Mouse (Mus musculus) T-cell, adult 2 months (primary cell): ENCODE results near the gene Gm10644.

ENCODE experiments used
- DNase-seq: peaks from one replicate; pipeline ENCODE4 v3.0.0; 2022; ENCODE audit warnings: low spot score

The Gm10644 gene

GRCm38 (mm10) chr8:83980845-83981244 lies 25.8 kb upstream of the Gm10644 start:
- DNase-seq = no peak

DNA sequence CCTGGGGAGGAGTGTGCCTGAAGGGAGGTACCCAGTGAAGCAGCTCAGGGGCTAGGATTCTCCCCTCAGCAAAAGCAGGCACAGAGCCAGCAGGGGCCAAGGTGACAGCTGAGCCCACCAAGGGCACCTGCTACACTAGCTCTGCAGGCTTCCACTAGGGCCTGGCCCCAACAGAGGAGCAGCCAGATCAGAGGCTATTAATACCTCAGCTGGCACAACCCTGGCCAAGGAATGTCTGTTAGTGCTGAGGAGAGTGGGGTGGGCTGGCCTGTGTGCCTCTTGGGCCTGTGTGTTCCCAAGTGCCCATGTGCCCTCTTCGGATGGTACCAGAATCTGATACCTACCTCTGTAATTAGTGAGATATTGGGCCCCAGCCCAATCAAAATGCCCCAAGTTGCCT lies 25.2 kb upstream of the Gm10644 start:
- DNase-seq = no peak

GRCm38 (mm10) chr8:83978200-83978599 lies 23.2 kb upstream of the Gm10644 start:
- no peak for DNase-seq

DNA sequence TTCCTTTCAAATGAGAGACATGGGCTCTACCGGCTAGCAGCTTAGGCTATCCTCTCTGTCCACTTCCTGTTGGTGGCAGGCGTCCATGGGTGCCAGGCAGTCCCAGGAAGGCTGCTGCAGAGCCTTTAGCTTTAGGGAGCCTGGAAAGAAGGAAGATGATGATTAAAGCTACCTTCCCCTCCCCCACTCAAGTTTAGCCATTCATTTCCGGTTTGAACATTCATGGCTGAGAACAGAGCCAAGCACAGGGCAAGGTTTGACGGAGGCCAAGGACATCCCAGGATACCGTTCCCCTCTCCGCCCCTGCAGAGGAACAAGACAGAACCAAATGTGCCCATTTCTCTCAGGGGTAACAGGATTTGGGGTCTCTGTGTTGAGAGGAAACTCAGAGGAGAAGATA lies 22.6 kb upstream of the Gm10644 start:
- DNase-seq = no peak

DNA sequence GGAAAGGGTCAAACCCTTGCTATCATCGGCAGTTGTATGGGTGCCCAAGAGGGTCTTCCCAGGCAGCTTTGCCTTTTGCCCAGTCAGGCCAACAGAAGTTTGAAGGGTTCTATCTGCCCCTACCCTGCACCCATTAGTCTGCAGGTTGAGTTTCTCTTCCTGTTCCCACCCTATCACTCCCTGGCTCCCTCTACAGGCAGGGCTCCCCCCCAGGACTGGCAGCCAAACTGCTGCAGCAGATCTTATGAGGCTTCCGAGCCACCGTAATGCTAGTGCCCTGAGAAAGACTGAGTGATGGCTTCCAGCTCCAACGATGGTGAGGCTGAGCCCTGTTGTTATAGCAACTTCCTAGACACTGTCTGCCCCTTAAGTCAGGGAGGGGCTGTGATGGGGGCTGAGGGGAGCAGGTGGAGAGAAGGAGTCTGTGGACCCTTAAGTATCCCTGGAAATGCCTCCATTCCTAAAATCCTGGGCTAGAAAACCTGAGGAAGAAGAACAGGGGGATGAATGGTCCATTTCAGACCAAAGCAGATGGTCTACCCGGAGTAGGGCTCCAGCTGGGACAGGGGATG lies 21.9 kb upstream of the Gm10644 start:
- peak; percentile 22 for DNase-seq

GRCm38 (mm10) chr8:83976101-83976630 lies 21.2 kb upstream of the Gm10644 start:
- DNase-seq = peak; percentile 63

DNA sequence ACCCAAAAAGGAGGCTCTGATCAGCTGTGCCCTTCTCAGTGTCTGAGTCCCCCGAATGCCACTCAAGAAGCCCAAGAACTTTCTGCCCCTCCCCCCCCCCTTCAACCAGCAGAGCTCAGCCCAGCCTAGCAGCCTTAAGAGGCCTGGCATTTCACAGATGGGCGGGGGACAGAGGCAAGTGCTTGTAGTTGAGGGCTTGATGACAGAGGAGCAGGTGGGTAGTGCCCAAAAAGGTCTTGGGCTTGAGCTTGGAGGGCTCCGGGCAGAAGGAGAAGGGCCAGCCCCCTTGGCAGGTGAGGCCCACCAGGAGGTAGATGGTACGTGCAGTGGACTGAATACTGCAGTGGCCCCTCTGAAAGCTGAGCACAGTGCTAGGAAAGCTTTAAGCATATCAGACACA lies 19.5 kb upstream of the Gm10644 start:
- DNase-seq = no peak

GRCm38 (mm10) chr8:83973161-83974031 lies 18.4 kb upstream of the Gm10644 start:
- DNase-seq = peak; percentile 13

DNA sequence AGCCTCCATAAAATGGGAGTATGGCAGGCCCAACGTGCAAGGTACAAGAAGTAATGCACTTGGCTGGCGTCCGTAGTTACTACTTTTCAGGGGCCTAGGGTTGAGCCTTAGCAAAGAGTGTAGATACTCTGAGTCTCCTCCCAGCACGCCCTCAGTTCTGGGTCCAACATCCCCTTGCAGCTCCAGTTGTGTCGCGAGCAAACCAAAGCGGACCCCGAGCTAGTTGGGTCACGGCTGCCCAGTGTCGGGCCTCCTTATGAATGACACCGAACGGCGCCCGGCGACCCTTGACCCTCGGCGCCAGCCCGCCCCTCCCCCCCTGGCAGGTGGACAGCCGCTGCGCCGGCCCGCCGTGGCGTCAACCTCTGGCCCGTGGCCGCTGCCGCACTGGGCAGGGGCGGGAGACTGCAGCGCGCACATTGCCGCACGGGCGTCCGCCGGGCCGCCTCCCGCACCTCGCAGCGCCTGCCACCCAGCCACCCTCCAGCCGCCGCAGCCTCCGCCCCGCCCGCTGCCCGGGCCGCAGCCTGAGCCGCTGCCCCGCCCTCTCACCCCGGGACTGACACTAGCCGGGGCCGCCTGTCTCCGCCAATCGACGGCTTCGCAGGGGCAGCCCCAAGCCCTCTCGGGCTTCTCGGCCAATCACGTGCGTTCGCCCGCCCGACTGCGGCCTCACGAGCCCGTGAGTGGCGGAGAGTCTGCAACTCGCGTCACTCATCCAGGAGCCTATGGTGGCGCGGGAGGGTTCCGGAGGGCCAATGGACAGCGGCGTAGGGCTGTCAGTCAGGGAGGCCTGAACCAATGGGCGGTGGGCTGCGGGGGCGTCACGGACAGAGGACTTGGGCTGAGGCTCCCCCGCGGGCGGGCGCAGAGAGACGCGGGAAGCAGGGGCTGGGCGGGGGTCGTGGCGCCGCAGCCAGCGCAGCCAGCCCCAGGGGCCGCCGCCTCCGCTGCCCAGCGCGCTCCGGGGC lies 17.4 kb upstream of the Gm10644 start, which contains the start of gene Prkaca:
Gene Prkaca (plus strand): TSS at position 844 of the 971 bp plus-strand sequence.
- peak; percentile 98 for DNase-seq

GRCm38 (mm10) chr8:83971661-83972060 lies 16.7 kb upstream of the Gm10644 start:
- no peak for DNase-seq

DNA sequence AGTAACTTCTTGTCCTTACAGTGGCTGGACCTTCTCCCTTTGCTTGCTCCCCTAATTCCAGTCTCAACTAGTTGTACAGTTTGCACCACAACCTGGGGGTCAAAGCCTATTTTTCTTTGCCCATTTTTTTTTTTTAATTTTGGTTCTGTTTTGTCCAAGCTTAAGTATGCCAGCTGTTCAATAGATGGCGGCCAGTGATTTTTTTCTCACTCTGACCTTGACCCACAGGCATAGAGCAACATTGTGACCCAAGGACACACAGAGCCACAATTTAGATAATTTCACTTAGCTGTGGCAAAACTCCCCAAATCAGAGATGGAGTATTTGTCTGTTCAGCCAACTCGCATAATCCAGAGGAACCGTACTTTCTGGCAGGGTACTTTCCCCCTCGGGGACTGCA lies 16.1 kb upstream of the Gm10644 start:
- no peak for DNase-seq

DNA sequence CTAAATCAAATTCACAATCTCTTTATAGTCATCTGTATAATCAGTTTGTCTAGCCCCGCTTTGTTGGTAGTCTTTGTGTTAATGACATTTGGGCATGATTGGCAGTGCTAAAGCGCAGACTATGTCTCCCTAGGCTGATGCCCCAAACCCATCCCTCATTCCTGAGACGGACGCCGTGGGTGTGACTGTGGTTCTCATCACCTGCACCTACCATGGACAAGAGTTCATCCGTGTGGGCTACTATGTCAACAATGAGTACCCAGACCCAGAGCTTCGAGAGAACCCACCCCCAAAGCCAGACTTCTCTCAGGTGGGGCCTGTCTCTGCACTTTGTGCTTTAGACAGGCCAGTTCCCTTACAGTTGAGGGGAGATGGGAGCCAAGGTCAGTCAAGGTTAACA lies 12.7 kb upstream of the Gm10644 start:
- no peak for DNase-seq

DNA sequence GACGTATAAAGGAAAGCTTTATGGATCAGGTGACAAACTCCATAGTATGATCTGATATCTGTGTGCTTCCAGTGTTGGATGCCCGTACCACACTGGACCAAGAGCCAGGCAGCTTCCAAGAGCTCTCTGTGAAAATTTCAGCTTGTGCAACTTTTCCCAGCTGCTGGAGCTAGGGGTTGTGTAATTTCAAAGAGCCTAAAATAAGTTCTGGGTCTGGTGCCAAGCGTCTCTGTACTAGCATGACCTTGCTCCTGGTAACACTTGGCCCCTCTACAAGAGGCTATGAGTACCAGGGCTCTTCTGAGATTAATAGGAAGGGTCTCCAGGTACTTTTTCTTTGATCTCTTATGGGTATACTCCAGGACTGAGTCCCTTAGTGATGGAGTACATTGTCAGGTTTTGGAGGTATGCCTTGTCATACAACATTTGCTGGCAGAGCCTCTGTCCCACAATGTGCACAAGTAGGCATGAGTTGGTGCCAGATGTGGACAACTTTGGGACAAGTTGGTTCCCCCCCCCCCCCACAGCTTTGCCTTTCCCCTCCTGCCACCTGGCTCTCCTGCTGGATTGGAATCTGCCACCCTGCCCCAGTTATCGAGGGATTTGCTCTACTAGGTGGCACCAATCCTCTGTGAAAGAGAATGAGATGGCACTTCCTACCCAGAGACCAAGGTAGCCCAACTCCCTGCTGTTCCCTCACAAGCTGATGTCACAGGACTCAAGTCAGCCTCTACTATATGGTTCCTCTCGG lies 9.2 kb upstream of the Gm10644 start:
- no peak for DNase-seq

DNA sequence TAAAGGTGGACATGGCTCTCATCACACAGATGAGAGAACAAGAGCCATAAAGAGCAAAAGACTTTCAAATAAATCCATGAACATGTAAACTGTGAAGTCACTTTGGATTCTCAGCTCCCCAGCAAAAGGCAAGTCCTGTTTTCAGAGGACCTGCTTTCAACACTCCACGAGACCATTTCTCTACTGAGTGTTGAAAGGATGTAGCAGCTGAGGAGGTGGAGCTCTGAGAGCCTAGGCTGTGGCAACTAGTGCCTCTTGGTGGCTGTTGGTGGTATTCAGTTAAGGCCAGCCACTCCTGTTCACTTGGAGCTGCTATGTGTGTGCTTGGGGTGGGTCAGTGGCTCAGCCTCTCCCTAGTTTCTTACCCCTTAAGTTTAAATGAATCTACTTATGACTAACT lies 1.8 kb upstream of the Gm10644 start:
- DNase-seq = peak; percentile 54

DNA sequence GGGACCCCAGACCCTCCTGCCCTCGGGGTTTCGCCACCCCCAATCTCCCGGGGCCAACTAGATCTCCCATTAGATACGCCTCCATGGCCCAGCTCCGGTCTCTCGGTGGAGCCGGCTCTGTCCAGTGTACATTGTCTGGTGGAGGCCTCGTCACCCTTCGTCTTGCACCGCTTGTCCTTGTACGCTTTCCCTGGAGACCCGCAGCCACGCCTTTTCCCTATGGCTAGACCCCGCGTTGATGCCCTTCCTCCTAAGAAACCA lies 883 bp upstream of the Gm10644 start:
- no peak for DNase-seq

DNA sequence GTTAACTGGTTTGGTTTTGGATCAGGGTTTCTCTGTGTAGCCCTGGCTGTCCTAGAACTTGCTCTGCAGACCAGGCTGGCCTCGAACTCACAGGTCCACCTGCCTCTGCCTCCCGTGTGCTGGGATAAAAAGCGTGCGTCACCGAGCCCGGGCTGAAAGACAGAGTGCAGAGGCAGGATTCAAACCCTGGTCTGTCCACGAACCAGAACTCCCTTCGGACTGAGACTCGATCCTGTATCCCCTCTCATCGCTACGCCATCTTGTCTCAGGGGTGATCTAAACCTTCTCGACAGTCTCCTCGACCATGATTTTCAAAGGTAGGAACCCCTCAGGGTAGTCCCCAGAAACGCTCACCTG lies 278 bp downstream of the Gm10644 start:
- no peak for DNase-seq

DNA sequence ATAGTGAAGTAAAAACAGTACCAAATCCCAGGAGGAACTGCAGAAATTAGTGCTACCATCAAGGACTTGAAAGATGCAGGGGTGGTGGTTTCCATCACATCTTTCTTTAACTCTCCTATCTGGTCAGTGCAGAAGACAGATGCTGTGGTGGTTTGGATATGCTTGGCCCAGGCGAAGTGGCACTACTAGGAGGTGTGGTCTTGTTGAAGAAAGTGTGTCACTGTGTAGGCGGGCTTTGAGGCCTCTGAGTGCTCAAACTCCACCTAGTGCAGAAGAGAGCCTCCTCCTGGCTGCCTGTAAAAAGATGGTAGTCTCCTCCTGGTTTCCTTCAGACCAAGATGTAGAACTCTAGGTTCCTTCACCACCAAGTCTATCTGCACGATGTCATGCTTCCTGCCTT lies 9.5 kb downstream of the Gm10644 start:
- no peak for DNase-seq

GRCm38 (mm10) chr8:83942446-83942845 lies 12.6 kb downstream of the Gm10644 start:
- DNase-seq = no peak

GRCm38 (mm10) chr8:83941066-83941677 lies 13.8 kb downstream of the Gm10644 start:
- no peak for DNase-seq

DNA sequence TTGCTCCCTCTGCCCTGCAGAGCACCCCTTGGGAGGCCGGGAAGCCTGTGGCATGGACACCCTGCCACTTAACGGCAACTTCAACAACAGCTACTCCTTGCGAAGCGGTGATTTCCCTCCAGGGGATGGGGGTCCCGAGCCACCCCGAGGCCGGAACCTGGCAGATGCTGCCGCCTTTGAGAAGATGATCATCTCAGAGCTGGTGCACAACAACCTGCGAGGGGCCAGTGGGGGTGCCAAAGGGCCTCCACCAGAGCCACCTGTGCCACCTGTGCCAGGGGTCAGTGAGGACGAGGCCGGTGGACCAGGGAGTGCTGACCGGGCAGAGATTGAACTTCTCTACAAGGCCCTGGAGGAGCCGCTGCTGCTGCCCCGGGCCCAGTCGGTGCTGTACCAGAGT lies 16.7 kb downstream of the Gm10644 start:
- DNase-seq = no peak

GRCm38 (mm10) chr8:83937645-83938044 lies 17.4 kb downstream of the Gm10644 start:
- DNase-seq = no peak
